Mouse (Mus musculus) mouse embryonic stem cell (cell line): Measurements from ENCODE around the gene Apln.

ENCODE experiments used
- in situ Hi-C, 2 experiments: fragments of 300-500 bp; cut with MboI; formaldehyde crosslinking; loops; 1 replicate in 1 of 2; 3 replicates in 1 of 2; pipeline ENCODE4 v1.14.3; 2019 to 2020; ENCODE audit warnings: low sequenced_read_pairs in 2 of 2, low pct_unique_long_range_greater_than_20kb in 1 of 2, mixed read lengths in 1 of 2; ENCODE audit not compliant: unreplicated experiment in 1 of 2

Apln gene

GRCm38 (mm10) chrX:48034144-48035113 lies at the start of gene Apln:
Apln (minus strand) TSS chrX:48034853.
- in situ Hi-C loops, result no loop called here

- in situ Hi-C loops, result no loop called here
Observed at GRCm38 (mm10) chrX:48082364-48082763, 47.7 kb upstream of the Apln start.

- in situ Hi-C loops, result no loop called here
Observed at GRCm38 (mm10) chrX:48076806-48077425, 42.3 kb upstream of the Apln start.

GRCm38 (mm10) chrX:48074691-48075090 lies 40.0 kb upstream of the Apln start:
- in situ Hi-C loops, result no loop called here

GRCm38 (mm10) chrX:48072401-48072800 lies 37.7 kb upstream of the Apln start:
- in situ Hi-C loops, result no loop called here

GRCm38 (mm10) chrX:48071961-48072360 lies 37.3 kb upstream of the Apln start:
- in situ Hi-C loops, result no loop called here

- in situ Hi-C loops, result no loop called here
Observed at GRCm38 (mm10) chrX:48066891-48067290, 32.2 kb upstream of the Apln start.

GRCm38 (mm10) chrX:48064166-48064853 lies 29.7 kb upstream of the Apln start:
- in situ Hi-C loops, result no loop called here

- in situ Hi-C loops, result no loop called here
Observed at GRCm38 (mm10) chrX:48062481-48062880, 27.8 kb upstream of the Apln start.

- in situ Hi-C loops, result no loop called here
Observed at GRCm38 (mm10) chrX:48054186-48055015, 19.7 kb upstream of the Apln start.

GRCm38 (mm10) chrX:48053743-48054142 lies 19.1 kb upstream of the Apln start:
- in situ Hi-C loops, result no loop called here

- in situ Hi-C loops, result no loop called here
Observed at GRCm38 (mm10) chrX:48046315-48046714, 11.7 kb upstream of the Apln start.

- in situ Hi-C loops, result no loop called here
Observed at GRCm38 (mm10) chrX:48044261-48044660, 9.6 kb upstream of the Apln start.

GRCm38 (mm10) chrX:48042748-48043147 lies 8.1 kb upstream of the Apln start:
- in situ Hi-C loops, result no loop called here

- in situ Hi-C loops, result no loop called here
Observed at GRCm38 (mm10) chrX:48040379-48040778, 5.7 kb upstream of the Apln start.

GRCm38 (mm10) chrX:48033766-48034143 lies 898 bp downstream of the Apln start:
- in situ Hi-C loops, result no loop called here

- in situ Hi-C loops, result no loop called here
Observed at GRCm38 (mm10) chrX:48033024-48033423, 1.6 kb downstream of the Apln start.

- in situ Hi-C loops, result no loop called here
Observed at GRCm38 (mm10) chrX:48031866-48032265, 2.8 kb downstream of the Apln start.
